Mouse (Mus musculus) bone marrow, adult 2 months (tissue): ENCODE measurements around the gene Shq1. TPM values are rescaled to one million over a fixed set of nuclear protein-coding genes. Genes with fewer than 3 reads are reported as not detected.
A peak's percentile ranks its signal among the peaks of the same experiment; 100 is the strongest.

Source experiments
- H3K27ac ChIP-seq: fragments of 200-500 bp; 2 replicates; pipeline ENCODE4 v1.5.1; 2012; ENCODE audit warnings: low read depth, mild to moderate bottlenecking, control low read depth, inconsistent platforms, low read length; ENCODE audit not compliant: control insufficient read depth, poor library complexity, insufficient read depth
- H3K4me1 ChIP-seq: fragments of 200-500 bp; 2 replicates; pipeline ENCODE4 v1.6.1; 2011; ENCODE audit warnings: low read length; ENCODE audit not compliant: control insufficient read depth, insufficient read depth
- H3K4me3 ChIP-seq: fragments of 200-500 bp; replicated peaks from 2 replicates; pipeline ENCODE3; 2011; ENCODE audit warnings: mild to moderate bottlenecking, low read depth, low read length, control low read depth; ENCODE audit not compliant: control insufficient read depth
- CTCF ChIP-seq: fragments of 200-500 bp; IDR thresholded peaks from 2 replicates; pipeline ENCODE4 v1.5.1; 2011; ENCODE audit warnings: low read length, control low read depth; ENCODE audit not compliant: control insufficient read depth, insufficient read depth
- POLR2A ChIP-seq: fragments of 200-500 bp; IDR thresholded peaks from 2 replicates; pipeline ENCODE4 v1.6.1; 2011; ENCODE audit warnings: low read depth, mild to moderate bottlenecking, control low read depth, low read length, borderline replicate concordance; ENCODE audit not compliant: control insufficient read depth
- WGBS: fragments of 180-500 bp; shearing (Covaris S2); methylation state at CpG from one replicate; pipeline ENCODE4 v1.1.7; 2018; 5-methylcytosine and 5-hydroxymethylcytosine counted together
- polyA plus RNA-seq: library from polyadenylated mRNA; stranded (reverse); fragments of >200 nt; gene quantifications from 2 replicates; pipeline ENCODE4 v1.2.4, GENCODE M21; 2011; ENCODE audit warnings: low replicate concordance; ENCODE audit not compliant: missing spikeins, insufficient read depth, insufficient read length

Gene Shq1
- polyA plus RNA-seq, 1 experiment: 3.3 TPM

- no peaks in the 10 kb centered on the region for H3K4me1 ChIP-seq
- no peak overlapping the region for H3K27ac ChIP-seq
- no peak overlapping the region for H3K4me3 ChIP-seq
- TF ChIP-seq POLR2A (no peak), CTCF (no peak)
These were observed 89.9 kb downstream of the Shq1 start for GRCm38 (mm10) chr6:100581056-100581455.

DNA sequence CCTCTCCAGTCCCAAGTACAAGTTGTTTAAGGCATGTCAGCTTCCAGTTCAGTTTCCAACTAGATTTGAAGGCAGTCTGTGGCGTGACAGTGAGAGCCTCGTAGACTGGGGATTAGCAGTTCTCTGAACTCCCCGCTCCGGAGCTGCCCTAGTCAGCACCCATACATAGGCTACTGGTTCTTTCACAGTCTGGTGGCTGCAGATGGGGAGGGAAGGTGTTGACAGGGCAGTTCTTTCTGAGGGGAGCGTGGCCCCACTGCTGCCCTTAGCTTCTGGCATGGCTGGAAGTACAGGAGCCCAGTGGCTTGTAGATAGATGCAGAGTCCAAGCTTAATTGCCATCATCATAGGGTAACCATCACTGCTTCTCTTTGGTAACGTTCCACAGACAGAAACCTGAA lies 93.4 kb downstream of the Shq1 start:
- no peak overlapping the region for H3K4me3 ChIP-seq
- WGBS: 83% methylated on average over 6 of the region's 6 CpGs
- TF ChIP-seq CTCF: no peak
- TF ChIP-seq POLR2A: no peak
- no peaks in the 10 kb centered on the region for H3K4me1 ChIP-seq
- H3K27ac ChIP-seq: no peak overlapping the region

DNA sequence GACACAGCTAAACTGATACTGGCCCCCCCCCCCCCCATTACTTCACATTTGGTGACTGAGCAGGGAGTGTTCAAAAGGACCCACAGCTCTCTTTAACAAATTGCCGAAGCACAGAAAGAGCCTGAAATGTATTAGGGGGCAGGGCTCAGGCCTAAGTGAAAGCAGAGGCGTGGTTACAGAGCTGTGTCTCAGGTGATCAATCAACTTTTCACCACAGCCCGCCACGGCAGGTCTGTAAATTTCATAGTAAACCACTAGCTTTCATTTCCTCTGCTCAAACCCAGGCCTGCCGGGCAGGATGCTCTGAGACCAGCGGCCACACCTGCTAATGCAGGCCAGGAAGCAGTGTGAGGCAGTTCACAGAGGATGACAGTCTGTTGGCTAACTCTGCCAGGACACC lies 94.8 kb downstream of the Shq1 start:
- Histone ChIP-seq H3K27ac (no peak overlapping the region), H3K4me1 (no peaks in the 10 kb centered on the region), H3K4me3 (no peak overlapping the region)
- WGBS: 35% methylated on average over 6 of the region's 6 CpGs
- TF ChIP-seq CTCF: no peak
- TF ChIP-seq POLR2A: no peak

- WGBS: 75% methylated on average over 6 of the region's 6 CpGs
- TF ChIP-seq POLR2A: no peak
- TF ChIP-seq CTCF: no peak
These were observed 104.2 kb downstream of the Shq1 start for GRCm38 (mm10) chr6:100566774-100567173.

DNA sequence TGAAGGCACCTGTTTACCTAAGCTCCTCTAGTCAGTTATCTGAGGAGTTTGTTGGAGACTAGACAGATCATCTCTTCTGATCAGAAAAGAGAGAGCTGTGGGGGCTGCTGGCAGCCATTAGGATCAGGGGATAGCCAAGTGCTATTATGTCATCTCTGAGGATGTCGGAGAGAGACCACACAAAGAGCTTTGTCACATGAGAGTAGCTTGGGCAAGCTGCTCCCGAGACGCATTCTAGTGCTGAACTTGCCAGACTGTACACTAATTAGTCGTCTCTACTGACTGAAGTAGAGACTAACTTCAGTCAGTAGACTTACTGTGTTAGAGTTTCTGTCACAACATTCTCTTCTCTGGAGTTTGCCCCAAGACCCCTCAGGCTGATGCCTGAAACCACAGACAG lies 106.4 kb downstream of the Shq1 start:
- WGBS: 80% methylated on average over 4 of the region's 4 CpGs
- Histone ChIP-seq H3K27ac (no peak overlapping the region), H3K4me1 (no peaks in the 10 kb centered on the region), H3K4me3 (no peak overlapping the region)
- TF ChIP-seq POLR2A: no peak
- no peak for TF ChIP-seq CTCF

More at GRCm38 (mm10) chr6:100566774-100567173, 104.2 kb downstream of the Shq1 start:
- Histone ChIP-seq H3K4me1 (no peaks in the 10 kb centered on the region), H3K4me3 (no peak overlapping the region), H3K27ac (no peak overlapping the region)

- 12% methylated on average over 38 of the region's 38 CpGs for WGBS
- Histone ChIP-seq H3K27ac (no peak overlapping the region), H3K4me3 (no peak overlapping the region), H3K4me1 (no peaks in the 10 kb centered on the region)
- TF ChIP-seq CTCF: peak; percentile 24; the same call in 1 of the 2 replicates
- no peak for TF ChIP-seq POLR2A
These were observed 107.2 kb downstream of the Shq1 start for GRCm38 (mm10) chr6:100563552-100564341.

DNA sequence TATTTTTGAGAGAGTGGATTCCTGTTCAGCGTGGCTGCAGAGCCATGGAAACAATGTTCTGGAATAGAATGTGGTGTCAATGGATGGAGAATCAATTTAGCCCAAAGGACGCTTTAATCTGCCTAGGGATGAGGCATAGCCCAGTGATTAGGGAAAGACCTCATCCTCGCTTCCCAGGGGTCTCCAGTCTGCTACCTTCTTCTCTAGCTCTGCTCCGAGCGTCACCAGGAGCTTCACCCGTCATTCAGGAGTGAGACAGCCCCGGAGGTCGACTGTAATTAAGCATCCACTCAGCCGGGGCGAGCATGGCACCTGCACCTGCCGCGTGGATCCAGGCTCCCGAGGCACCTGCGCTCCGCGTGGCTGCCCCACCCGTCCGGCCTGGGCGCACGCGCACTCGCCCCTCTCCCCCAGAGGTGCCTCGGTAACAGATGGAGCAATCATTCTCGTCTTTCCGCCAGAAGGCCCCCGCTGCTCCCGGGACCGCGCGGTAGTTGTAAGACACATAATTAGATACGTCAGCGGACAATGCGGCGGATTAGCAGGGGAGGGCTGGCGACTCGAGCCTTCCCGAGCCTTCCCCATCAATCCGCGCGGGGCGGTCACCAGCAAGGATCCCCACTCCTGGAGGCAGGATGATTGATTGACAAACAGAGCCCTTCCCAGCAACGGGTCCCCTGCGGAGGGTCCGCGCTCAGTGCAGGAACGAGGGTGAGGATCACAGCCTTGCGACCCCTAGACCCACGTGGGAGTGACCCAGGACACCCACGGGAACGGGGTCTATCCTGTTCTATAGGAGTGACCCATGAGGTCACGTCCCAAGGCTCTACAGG lies 108.0 kb downstream of the Shq1 start:
- Histone ChIP-seq H3K4me3 (no peak overlapping the region), H3K27ac (no peak overlapping the region; the same call in 1 of the 2 replicates), H3K4me1 (no peaks in the 10 kb centered on the region)
- TF ChIP-seq POLR2A: no peak
- TF ChIP-seq CTCF: no peak
- WGBS: 4% methylated on average over 51 of the region's 51 CpGs

DNA sequence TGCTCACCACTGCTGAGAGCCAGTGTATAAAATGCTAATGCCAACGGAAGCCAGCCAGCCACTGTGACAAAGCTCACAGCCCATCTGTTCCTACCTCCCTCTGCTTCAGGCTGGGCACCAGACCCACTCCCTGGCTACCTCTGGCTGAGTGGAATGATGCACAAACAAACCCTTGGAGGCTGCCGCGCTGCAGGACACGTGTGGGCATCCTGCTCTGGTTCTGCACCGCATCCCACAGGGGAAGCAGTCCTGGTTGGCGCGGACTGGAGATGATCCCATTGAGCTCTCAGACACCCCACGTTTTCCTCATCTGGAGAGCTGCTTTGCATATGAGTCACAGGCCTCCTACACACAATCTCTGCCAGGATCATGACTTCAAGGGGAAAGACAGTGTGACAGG lies 112.9 kb downstream of the Shq1 start:
- Histone ChIP-seq H3K27ac (no peak overlapping the region), H3K4me3 (no peak overlapping the region), H3K4me1 (no peaks in the 10 kb centered on the region)
- TF ChIP-seq CTCF (no peak), POLR2A (no peak)
- WGBS: 83% methylated on average over 8 of the region's 8 CpGs
